Mouse (Mus musculus) bone marrow, adult 2 months (tissue): ENCODE results near the gene Lrrc51.

Source experiments
- CTCF ChIP-seq: fragments of 200-500 bp; IDR thresholded peaks from 2 replicates; pipeline ENCODE4 v1.5.1; 2011; ENCODE audit warnings: low read length, control low read depth; ENCODE audit not compliant: control insufficient read depth, insufficient read depth
- POLR2A ChIP-seq: fragments of 200-500 bp; IDR thresholded peaks from 2 replicates; pipeline ENCODE4 v1.6.1; 2011; ENCODE audit warnings: low read depth, mild to moderate bottlenecking, control low read depth, low read length, borderline replicate concordance; ENCODE audit not compliant: control insufficient read depth

GRCm38 (mm10) chr7:101962829-101963228 is 29.1 kb upstream of the Lrrc51 start:
- TF ChIP-seq POLR2A (no peak), CTCF (no peak)
